In the genomic region with DNA sequence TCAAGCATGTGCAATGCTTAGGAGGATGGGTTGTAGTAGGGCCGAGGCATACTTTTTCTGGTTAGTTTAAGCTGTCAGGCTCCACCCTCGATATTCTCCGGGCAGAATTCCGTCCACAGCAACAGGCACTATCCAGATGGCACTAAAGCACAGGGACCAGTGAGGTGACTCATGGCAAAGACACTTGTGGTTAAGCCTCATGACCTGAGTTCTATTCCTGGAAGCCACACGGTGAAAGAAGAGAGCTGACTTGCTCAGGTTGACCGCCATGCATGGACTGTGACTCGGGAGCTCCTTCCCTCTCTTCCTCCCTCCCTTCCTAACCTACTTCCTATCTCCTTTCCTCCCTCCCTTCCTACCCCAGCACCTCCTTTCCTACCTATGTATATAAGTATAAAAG, we compare ENCODE assay signal across 22 mouse cellular contexts. TPM values are rescaled to one million over a fixed set of nuclear protein-coding genes. Genes with fewer than 3 reads are reported as not detected.
"Had no signal": no experiment of that assay in that cellular context is flagged by ENCODE, and none has a peak within 500 bp of the region (broad histone marks: within the 10 kb centered on the region; RNA-seq: fewer than 3 reads in every experiment).

No protein-coding gene starts in this region.

- H3K36me3 ChIP-seq: limb, embryonic 13.5 days; midbrain, embryonic 13.5 days; neural tube, embryonic 15.5 days had no signal

- H3K27me3 ChIP-seq: limb, embryonic 13.5 days; midbrain, embryonic 13.5 days; neural tube, embryonic 15.5 days had no signal

- H3K9me3 ChIP-seq: limb, embryonic 13.5 days; midbrain, embryonic 13.5 days; neural tube, embryonic 15.5 days had no signal

- DNase-seq: kidney, postnatal 10 days; left cerebral cortex, postnatal 4 days; lung, adult 18-20 months; lung, postnatal 36 days; right cerebral cortex, adult 18-20 months; spleen, adult 18-20 months; thymus, postnatal 25 days had no signal

- ATAC-seq: lung, postnatal 0 days; midbrain, embryonic 13.5 days had no signal

- H3K4me2 ChIP-seq: limb, embryonic 13.5 days; midbrain, embryonic 13.5 days; neural tube, embryonic 15.5 days had no signal

- H3K4me3 ChIP-seq: limb, embryonic 13.5 days; midbrain, embryonic 13.5 days; neural tube, embryonic 15.5 days had no signal

- H3K27ac ChIP-seq: limb, embryonic 13.5 days; liver, embryonic 14.5 days; midbrain, embryonic 13.5 days; neural tube, embryonic 15.5 days had no signal

- H3K9ac ChIP-seq: limb, embryonic 13.5 days; liver, embryonic 14.5 days; midbrain, embryonic 13.5 days; neural tube, embryonic 15.5 days had no signal

- H3K4me1 ChIP-seq: limb, embryonic 13.5 days; midbrain, embryonic 13.5 days; neural tube, embryonic 15.5 days had no signal

RNA-seq across cellular contexts. Expression of gene Nms, which starts 41.0 kb away (rescaled TPM):
- total RNA-seq: layer of hippocampus, adult 8-10 months; layer of hippocampus, postnatal 14 days; left cerebral cortex, adult 18-20 months; left cerebral cortex, postnatal 10 days; left cerebral cortex, postnatal 4 days; liver, adult 2 months; megakaryocyte progenitor cell, adult 5-6 weeks; midbrain, postnatal 0 days had no signal
- polyA plus RNA-seq: kidney, embryonic 14.5 days; large intestine, adult 2 months; limb, embryonic 13.5 days; liver, adult 2 months; liver, embryonic 14.5 days; lung, postnatal 0 days; stomach, embryonic 14.5 days had no signal
